Mouse (Mus musculus): ENCODE measurements around the gene Tssc4. TPM values are rescaled to one million over a fixed set of nuclear protein-coding genes. Genes with fewer than 3 reads are reported as not detected.

The Tssc4 gene
- 5.2 to 10.4 TPM (median 8.2 TPM) in 3 replicates for total RNA-seq (2017)

DNA sequence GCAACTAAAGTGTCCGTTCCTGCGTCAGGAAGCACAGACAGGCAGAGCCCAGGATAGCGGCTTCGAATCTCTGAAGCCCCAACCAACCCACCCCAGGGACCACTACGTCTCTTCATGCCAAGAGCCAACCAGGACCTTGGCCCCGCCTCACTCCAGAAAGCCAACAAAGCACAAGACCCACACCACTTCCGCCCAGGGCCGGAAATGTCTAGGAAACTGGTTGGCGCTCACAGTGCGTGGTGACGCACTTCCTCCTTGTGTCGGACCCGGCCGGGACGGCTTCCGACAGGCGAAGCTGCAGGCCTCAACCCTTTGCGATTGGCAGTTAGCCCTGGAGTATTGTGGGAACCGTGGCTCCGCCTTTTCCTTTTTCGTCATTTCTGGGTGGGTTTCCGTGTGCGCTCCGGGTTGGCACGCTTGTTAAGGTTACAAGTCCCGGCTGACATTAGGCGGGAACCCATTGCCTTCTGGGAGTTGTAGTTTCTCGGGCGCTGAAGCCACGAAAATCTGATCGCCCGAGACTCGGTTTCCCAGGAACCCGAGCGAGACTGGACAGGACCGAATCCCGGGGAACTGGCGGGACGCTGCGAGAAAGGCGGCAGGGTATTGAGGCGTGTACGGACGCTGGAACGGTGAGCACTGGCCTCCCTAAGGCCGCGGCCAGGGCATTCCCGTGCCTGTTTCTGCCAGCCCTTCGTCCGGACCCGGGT lies at the start of gene Tssc4:
Gene Tssc4 (plus strand): TSS at position 368 of the 710 bp plus-strand sequence.
- ATAC-seq (replicated peaks; ENCODE audit: insufficient number of reproducible peaks, low FRiP score, low TSS enrichment, poor library complexity, severe bottlenecking) = peak; percentile 87

DNA sequence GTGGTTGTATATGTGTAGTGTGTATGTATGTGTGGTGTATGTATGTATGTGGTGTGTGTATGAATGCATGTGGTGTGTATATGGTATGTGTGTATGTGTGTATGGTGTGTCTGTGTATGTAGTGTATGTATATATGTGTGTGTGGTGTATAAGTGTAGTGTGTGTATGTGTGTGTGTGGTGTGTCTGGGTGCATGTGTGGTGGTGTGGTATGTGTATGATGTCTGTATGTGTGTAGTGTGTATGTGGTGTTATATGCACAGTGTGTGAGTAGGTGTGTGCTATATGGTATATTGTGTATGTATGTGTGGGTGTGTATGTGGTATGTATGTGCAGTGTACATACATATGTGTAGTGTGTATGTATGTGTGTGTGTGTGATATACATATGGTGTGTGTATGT lies 49.0 kb upstream of the Tssc4 start:
- no peak for ATAC-seq (replicated peaks; ENCODE audit: insufficient number of reproducible peaks, low FRiP score, low TSS enrichment, poor library complexity, severe bottlenecking)

DNA sequence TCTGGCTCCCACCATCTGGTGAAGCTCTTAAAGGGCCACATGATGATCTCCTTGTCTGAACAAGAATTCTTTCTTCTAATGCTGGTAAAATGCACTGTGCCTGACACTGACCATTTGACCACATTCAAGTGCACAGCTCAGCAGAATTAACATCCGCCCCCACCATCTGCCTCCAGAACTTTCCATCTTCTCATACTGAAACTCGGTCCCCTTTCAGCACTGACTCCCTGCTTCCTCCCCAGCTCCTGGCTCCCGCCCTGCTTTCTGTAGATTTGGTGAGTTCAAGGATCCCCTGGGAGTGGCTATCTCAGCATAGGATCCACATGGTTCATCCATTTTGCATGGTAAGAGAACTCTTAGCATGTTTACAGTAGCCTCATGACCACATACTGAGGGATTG lies 48.3 kb upstream of the Tssc4 start:
- ATAC-seq (replicated peaks; ENCODE audit: insufficient number of reproducible peaks, low FRiP score, low TSS enrichment, poor library complexity, severe bottlenecking) = no peak

DNA sequence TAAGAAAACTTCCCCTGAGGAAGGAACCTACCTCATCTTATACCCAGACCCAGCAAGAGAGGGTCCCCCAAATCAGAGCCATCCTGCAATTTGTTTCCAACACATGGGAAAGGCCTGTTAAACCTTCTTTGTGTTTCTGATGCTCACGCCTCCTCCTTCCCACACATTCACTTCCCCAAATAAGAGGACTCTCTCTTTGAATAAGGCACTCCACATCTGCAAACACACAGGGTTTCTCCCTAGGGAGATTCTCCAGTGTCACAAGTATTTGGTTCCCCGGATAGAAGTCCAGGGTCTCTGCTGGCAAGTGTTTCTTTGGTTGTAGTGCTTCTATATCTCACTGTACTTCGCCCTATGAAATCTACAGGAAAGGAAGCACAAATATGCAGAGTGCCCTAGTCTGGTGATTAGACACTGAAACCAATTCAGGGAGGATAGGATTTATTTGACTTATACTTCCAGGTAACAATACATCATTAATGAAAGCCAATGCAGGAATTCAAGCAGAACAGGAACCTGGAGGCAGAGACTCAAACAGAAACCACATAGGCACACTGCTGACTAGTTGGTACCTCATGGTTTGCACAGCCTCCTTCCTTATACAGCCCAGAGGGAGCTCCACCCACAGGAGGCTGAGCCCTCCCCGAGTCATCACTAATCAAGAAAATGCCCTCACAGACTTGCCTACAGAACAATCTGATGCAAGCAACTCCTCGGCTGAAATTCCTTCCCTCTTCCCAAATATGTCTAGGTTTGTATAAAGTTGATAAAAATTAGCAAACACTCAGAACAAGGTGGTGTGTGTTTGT lies 47.5 kb upstream of the Tssc4 start:
- ATAC-seq (replicated peaks; ENCODE audit: insufficient number of reproducible peaks, low FRiP score, low TSS enrichment, poor library complexity, severe bottlenecking) = peak; percentile 69; the same call in 1 of the 2 replicates

DNA sequence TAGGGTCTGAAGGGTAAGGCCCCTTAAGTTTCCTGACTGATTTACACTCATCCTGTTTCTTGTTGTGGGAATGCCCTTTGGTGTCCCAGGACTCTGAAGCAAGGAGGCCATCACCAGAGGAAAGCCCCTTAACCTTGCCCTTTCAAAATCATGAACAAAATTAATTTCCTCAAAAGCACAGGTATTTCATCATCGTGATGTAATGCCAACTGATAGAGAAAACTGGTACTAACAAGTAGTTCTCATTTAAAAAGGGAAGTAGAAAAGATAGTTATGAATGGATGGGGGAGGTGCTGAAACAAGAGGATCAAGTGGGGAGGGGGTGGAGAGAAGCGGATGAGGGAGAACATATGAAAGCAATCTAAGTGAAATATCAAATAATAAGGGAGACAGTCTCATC lies 45.5 kb upstream of the Tssc4 start:
- ATAC-seq (replicated peaks; ENCODE audit: insufficient number of reproducible peaks, low FRiP score, low TSS enrichment, poor library complexity, severe bottlenecking) = peak; percentile 52

DNA sequence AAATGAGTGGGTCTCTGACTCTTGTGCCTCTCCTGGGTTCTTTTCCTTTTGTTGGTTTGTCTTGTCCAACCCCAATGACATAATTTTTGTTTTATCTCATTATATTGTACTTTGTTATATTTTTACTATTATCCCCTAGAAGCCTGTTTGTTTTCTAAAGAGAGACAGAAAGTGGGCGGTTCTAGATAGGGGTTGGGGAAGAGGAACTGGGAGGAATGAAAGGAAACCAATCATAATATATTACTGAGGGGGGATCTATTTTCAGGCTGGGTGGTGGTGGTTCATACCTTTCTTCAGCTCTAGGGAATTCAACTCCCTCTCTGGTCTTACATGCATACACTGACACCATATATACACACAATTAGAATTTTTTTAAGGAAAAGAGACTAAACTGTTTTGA lies 44.8 kb upstream of the Tssc4 start:
- no peak for ATAC-seq (replicated peaks; ENCODE audit: insufficient number of reproducible peaks, low FRiP score, low TSS enrichment, poor library complexity, severe bottlenecking)

DNA sequence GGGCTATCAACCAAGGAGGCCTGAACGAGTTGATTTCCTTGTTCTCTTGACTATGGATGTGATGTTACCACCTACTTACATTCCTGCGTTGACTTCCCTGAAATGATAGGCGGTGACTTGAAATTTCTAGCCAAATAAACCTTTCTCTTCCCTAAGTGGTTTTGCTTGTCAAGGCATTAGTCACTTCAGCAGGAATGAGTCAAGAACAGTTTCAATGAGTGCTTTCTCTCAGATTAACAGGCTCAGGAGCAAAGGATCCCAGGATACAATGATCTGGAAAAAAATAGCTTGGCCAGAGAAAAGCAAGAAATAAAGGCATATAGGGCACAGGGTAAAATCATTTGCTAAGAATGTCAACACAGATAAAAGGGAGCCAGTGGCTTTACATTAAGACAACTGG lies 43.6 kb upstream of the Tssc4 start:
- no peak for ATAC-seq (replicated peaks; ENCODE audit: insufficient number of reproducible peaks, low FRiP score, low TSS enrichment, poor library complexity, severe bottlenecking)

DNA sequence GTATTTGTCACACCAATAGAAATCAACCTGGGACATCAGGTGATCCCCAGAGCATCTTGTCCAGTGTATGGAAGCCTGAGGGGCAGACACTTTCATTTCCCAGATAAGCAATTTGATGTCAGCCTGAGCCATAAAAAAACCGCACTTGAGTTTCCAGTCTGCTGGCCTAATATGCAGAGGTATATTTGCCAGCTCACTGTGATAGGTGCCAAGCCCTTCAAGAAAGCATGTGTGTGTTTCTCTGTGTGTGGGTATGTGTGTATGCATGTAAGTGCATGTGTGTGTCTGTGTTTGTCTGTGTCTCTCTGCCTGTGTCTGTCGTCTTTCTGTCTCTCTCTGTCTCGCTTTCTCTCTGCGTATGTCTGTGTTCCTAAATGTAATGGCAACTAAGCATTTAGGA lies 41.9 kb upstream of the Tssc4 start:
- no peak for ATAC-seq (replicated peaks; ENCODE audit: insufficient number of reproducible peaks, low FRiP score, low TSS enrichment, poor library complexity, severe bottlenecking)

DNA sequence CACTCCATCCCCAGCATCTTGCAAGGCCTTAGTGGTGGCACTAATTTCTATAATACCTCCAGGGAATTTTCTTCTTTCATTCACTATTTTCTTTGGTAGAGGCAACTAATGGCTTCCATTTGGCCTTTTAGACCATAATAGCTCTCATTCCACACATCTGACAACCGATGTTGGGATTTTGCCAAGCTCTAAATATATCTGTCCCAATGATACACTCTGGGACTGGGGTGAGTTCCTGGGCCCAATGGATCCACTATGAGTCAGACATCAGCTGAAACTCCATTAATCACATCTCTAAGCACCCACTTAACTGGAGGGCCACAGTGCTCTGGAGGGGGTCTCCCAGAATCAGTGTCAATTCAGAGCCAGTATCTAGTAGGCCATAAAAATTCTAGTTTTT lies 37.2 kb upstream of the Tssc4 start:
- ATAC-seq (replicated peaks; ENCODE audit: insufficient number of reproducible peaks, low FRiP score, low TSS enrichment, poor library complexity, severe bottlenecking) = no peak

DNA sequence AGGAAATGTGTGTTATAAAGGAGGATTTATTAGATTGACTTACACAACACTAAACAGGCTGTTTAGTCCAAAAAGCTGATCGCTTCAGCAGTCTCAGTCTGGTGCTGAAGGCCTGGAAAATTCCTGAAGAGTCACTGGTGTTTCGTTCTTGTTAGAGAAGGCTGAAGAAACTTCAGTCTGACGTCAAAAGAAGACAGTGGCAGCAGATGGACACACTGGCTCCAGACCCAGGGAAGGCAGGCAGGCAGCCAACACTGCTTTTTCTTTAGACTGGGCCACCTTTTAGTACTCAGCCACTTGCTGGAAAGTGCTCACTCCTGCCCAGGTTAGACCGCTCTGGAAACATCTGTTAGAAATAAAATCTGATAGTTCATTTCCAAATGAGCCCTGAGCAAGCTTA lies 35.5 kb upstream of the Tssc4 start:
- no peak for ATAC-seq (replicated peaks; ENCODE audit: insufficient number of reproducible peaks, low FRiP score, low TSS enrichment, poor library complexity, severe bottlenecking)

DNA sequence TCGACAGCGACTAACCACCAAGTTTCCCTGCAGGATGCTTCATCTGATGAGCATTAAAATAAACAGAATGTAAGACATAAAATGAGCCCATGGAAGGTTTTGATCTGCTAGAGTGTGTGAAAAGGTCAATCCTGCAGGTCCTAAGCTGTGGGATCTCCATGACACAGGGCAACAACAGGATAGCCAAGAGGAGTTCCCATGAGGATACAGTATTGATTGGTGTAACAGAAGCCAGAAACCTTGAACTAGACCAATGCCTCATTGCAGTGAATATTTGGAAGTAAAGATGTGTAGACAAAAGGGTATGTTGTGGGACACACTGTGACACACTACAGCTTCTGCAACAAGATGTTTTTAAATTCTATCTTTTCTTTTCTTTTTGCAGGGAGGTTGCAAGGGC lies 34.9 kb upstream of the Tssc4 start:
- no peak for ATAC-seq (replicated peaks; ENCODE audit: insufficient number of reproducible peaks, low FRiP score, low TSS enrichment, poor library complexity, severe bottlenecking)

DNA sequence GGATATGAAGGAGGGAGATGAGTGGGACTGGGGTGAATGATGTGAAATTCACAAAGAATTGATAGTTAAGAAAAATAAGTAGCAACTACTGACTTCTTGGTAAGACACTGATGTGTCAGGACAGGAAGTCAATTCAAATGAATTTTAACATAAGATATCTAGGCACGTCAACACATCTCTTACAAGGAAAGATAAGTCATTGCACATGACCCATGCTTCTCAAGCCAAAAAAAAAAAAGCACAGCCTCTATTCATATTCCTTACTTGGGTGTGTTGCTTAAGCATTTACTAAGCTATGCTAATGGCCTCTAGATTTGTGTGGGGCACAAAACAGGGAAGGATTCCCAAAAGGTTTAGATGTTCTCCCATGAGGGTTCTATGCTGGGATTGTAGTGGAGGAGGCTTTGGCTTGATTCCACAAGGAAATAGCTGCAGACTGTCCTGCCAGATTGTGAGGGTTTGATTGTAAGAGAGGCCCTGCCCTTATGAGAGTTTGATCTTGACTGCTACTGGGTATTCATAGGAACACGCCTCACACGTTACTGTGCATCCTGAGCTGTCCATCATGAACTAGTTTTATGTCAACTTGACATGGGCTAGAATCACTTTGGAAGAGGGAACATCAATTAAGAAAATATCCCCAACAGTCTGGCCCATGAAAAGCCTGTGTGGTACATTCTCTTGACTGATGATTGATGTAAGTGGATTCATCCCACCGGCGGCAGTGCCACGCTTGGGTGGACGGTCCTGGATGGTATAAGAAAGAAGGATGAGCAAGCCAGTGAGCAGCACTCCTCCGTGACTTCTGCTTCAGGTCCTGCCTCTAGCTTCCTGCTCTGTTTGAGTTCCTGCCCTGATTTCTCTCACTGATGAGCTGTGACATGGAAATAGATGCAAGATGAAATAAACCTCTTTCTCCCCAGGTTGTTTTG lies 34.3 kb upstream of the Tssc4 start:
- ATAC-seq (replicated peaks; ENCODE audit: insufficient number of reproducible peaks, low FRiP score, low TSS enrichment, poor library complexity, severe bottlenecking) = no peak

DNA sequence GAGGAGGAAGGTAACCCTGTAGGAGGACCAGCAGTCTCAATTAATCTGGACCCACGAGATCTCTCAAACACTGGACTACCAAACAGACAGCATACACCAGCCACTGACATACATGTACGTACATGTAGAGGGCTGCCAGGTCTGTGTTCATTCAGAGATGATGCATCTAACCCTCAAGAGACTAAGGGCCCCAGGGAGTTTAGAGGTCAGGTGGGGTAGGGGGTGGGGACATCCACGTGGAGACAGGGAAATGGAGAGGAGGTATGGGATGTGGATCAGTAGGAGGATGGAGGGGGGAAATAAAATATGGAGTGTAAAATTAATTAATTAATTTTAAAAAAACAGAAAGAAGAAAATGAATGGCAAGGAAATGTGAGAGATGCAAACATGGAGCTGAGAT lies 32.3 kb upstream of the Tssc4 start:
- ATAC-seq (replicated peaks; ENCODE audit: insufficient number of reproducible peaks, low FRiP score, low TSS enrichment, poor library complexity, severe bottlenecking) = no peak

DNA sequence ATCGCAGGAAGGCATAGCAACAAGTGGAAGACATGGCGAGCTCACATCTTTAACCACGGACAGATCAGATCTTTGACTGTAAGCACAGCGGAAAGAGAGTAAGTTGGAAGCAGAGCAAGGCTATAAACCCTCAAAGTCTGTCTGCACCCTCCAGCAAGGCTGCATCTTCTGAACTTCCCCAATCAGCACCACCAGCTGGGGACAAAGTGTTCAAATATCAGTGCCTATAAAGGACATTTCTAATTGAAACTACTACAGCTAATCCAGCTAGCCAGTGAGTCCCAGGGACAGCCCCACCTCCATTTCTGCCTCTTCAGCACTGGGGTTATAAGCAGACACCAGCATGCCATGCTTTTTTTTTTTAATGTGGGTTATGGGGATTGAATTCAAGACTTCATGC lies 31.7 kb upstream of the Tssc4 start:
- ATAC-seq (replicated peaks; ENCODE audit: insufficient number of reproducible peaks, low FRiP score, low TSS enrichment, poor library complexity, severe bottlenecking) = no peak

DNA sequence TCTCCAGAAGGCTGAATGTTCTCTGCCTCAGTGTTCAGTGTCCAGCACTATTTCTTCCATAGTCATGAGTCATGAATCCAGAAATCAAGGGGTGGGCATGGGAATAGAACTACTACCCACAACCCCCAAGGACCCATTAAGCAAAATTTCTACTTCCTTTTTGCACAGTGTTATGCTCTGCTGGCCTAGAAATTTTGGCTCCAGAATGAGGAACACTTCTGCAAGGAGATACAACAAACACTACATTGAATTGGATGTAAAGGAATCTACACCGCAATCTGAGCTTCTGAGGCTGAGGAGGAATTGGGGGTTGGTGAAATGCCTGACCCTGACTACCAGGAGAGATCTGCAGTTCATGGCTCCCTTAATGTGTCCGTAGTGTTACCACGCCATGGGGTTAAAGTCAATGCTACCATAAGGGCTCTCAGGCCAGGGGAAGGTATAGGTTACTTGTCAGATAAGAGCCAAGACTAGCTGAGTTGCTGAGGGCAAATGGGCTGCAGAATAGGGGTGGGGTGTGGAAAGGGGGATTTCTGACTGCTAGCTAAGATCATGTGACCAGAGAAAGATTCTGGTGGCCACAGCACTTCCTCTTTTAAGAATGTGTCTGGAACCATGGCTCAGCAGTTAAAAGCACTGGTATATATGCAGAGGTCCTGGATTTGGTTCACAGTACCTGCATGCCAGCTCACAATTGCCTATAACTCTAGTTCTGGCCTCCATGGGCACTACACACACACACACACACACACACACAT lies 30.7 kb upstream of the Tssc4 start:
- peak; percentile 63 for ATAC-seq (replicated peaks; ENCODE audit: insufficient number of reproducible peaks, low FRiP score, low TSS enrichment, poor library complexity, severe bottlenecking)

DNA sequence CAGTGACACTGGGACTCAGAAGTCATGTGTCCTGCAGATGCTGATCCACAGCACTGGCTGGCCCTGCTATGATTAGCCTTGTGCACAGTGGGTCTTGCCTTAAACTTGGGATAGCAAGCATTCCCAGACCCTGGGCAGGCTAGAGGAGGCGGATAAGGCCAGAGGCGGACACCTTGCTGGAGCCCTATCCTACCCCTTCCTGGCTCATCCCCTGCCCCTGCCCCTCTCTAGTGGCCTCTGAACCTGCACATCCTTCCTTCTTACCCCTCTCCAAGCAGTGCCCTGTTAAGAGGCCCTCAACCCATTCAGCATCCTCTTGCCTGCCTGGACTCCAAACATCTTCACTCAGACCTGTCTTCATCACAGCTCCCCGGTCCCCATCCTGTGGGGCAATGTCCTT lies 28.5 kb upstream of the Tssc4 start:
- no peak for ATAC-seq (replicated peaks; ENCODE audit: insufficient number of reproducible peaks, low FRiP score, low TSS enrichment, poor library complexity, severe bottlenecking)

DNA sequence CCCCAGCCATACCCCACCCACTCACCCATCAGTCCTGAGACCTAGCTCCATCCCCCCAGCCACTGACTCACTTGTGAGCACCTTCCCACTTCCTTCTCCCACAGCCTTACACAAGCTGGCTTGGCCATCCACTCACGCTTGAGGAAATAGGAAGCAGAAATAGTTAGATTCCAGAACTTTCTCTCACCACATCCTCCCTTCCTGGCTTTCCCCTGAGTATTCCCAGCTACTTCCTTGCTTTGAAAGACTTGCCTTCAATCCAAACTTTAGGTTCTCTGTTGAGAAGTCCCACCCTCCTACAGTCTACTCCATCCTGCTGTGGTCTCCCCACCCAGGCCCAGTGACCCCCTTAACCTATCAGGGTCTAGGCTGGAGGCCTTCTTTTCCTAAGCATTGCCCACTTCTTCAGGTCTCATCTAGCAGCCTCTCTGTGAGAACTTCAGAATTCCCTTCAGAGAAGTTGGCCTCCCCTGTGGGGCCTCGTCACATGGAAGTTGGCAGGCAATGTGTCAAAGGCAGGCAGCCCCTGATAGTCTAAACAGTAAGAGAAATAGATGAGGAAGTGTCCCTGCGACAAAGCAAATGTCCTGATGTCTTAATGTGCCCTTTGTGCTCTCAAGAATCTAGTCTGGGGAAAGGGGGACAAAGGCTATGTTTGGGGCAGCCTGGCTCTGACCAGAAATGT lies 27.8 kb upstream of the Tssc4 start:
- no peak for ATAC-seq (replicated peaks; ENCODE audit: insufficient number of reproducible peaks, low FRiP score, low TSS enrichment, poor library complexity, severe bottlenecking)

DNA sequence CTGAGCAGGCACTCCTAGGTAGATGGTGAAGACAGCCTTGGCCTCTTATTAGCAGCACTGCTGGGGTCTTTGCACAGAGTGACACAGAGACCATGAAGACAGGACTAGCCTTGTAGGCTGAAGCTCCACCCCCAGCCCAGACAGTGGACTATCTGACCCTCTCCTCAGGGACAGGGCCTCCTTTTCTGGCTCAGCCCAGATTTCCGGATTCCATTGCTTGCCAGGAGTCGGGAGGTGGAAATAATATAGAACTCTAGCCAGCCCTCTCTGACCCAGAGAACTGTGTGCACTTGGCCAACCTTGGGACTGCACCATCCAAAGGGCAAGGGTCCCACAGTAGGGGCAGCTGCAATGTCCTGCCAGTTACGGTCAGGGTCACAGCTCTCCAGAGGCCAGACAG lies 27.0 kb upstream of the Tssc4 start:
- no peak for ATAC-seq (replicated peaks; ENCODE audit: insufficient number of reproducible peaks, low FRiP score, low TSS enrichment, poor library complexity, severe bottlenecking)

All from monocyte, adult 5-6 weeks (primary cell).